Mouse (Mus musculus) heart, postnatal 14 days (tissue): ENCODE data around the gene Rbfox3. TPM values are rescaled to one million over a fixed set of nuclear protein-coding genes. Genes with fewer than 3 reads are reported as not detected.

ENCODE experiments used
- DNase-seq, 2 experiments: peaks; one replicate each; pipeline ENCODE4 v3.0.0; 2021 to 2022
- intact Hi-C: fragments of 180-260 bp; cut with DNase I; formaldehyde crosslinking; loops from one replicate; pipeline ENCODE4 v1.15.1; 2025
- total RNA-seq, 2 experiments: library from RNA; stranded (reverse); gene quantifications; 2 replicates each; pipeline ENCODE4 v1.2.3; 2021

Rbfox3 gene
- total RNA-seq, 2 experiments from 2014 or later, result 0.12 to 0.29 TPM

- intact Hi-C loops, result no loop called here
- DNase-seq, result peak; percentile 32 to 54
These were observed 376.9 kb downstream of the Rbfox3 start for GRCm38 (mm10) chr11:118534382-118535092.

GRCm38 (mm10) chr11:118530313-118530712 is 381.1 kb downstream of the Rbfox3 start:
- no peak for DNase-seq
- intact Hi-C loops, result no loop called here

- DNase-seq, result no peak
- intact Hi-C loops, result no loop called here
These were observed 382.6 kb downstream of the Rbfox3 start for GRCm38 (mm10) chr11:118528761-118529160.

- no peak for DNase-seq
- intact Hi-C loops, result no loop called here
These were observed 386.3 kb downstream of the Rbfox3 start for GRCm38 (mm10) chr11:118525059-118525458.

- DNase-seq, result no peak
- intact Hi-C loops, result no loop called here
These were observed 387.8 kb downstream of the Rbfox3 start for GRCm38 (mm10) chr11:118523496-118524145.

- intact Hi-C loops, result no loop called here
- no peak for DNase-seq
These were observed 390.5 kb downstream of the Rbfox3 start for GRCm38 (mm10) chr11:118520932-118521331.

GRCm38 (mm10) chr11:118520251-118520650 is 391.1 kb downstream of the Rbfox3 start:
- intact Hi-C loops, result no loop called here
- DNase-seq, result no peak

GRCm38 (mm10) chr11:118518743-118519142 is 392.7 kb downstream of the Rbfox3 start:
- peak; percentile 68 to 80 for DNase-seq

GRCm38 (mm10) chr11:118517924-118518323 is 393.5 kb downstream of the Rbfox3 start:
- intact Hi-C loops, result no loop called here
- DNase-seq, result no peak

More at GRCm38 (mm10) chr11:118518743-118519142, 392.7 kb downstream of the Rbfox3 start:
- intact Hi-C loops, result no loop called here

GRCm38 (mm10) chr11:118512257-118512910 is 399.0 kb downstream of the Rbfox3 start:
- DNase-seq, result no peak
- intact Hi-C loops, result loop anchor here (5.0 kb wide), 1 partner anchor 610 kb away; no protein-coding TSS in a partner anchor

GRCm38 (mm10) chr11:118511851-118512250 is 399.5 kb downstream of the Rbfox3 start:
- DNase-seq, result peak; percentile 57 to 59
- intact Hi-C loops, result loop anchor here (5.0 kb wide), 1 partner anchor 610 kb away; no protein-coding TSS in a partner anchor

- intact Hi-C loops, result loop anchor here (2.0 kb wide), 1 partner anchor 232 kb away; no protein-coding TSS in a partner anchor
- no peak for DNase-seq
These were observed 403.1 kb downstream of the Rbfox3 start for GRCm38 (mm10) chr11:118508341-118508740.

GRCm38 (mm10) chr11:118507904-118508303 is 403.5 kb downstream of the Rbfox3 start:
- intact Hi-C loops, result loop anchor here (2.0 kb wide), 1 partner anchor 233 kb away; no protein-coding TSS in a partner anchor

GRCm38 (mm10) chr11:118507095-118507494 is 404.3 kb downstream of the Rbfox3 start:
- intact Hi-C loops, result no loop called here
- no peak for DNase-seq

More at GRCm38 (mm10) chr11:118507904-118508303, 403.5 kb downstream of the Rbfox3 start:
- DNase-seq, result peak; percentile 75 to 88

GRCm38 (mm10) chr11:118504180-118504454 is 407.3 kb downstream of the Rbfox3 start:
- intact Hi-C loops, result no loop called here

GRCm38 (mm10) chr11:118503418-118504179 is 407.8 kb downstream of the Rbfox3 start:
- intact Hi-C loops, result no loop called here
- no peak for DNase-seq

More at GRCm38 (mm10) chr11:118504180-118504454, 407.3 kb downstream of the Rbfox3 start:
- no peak for DNase-seq

GRCm38 (mm10) chr11:118502990-118503389 is 408.4 kb downstream of the Rbfox3 start:
- intact Hi-C loops, result no loop called here
- no peak for DNase-seq

- DNase-seq, result no peak
- intact Hi-C loops, result no loop called here
These were observed 415.2 kb downstream of the Rbfox3 start for GRCm38 (mm10) chr11:118496066-118496689.

GRCm38 (mm10) chr11:118495065-118495464 is 416.3 kb downstream of the Rbfox3 start:
- no peak for DNase-seq
- intact Hi-C loops, result no loop called here
